Mouse (Mus musculus) ES-E14 (cell line): ENCODE data around the gene 4933415F23Rik.

Experiments used
- CHD2 ChIP-seq: IDR thresholded peaks from 2 replicates; pipeline ENCODE4 v1.6.1; 2014; ENCODE audit warnings: mild to moderate bottlenecking, low read depth, low read length, inconsistent platforms
- HCFC1 ChIP-seq: IDR thresholded peaks from 2 replicates; pipeline ENCODE4 v1.6.1; 2012; ENCODE audit warnings: low read length, inconsistent platforms, borderline replicate concordance; ENCODE audit not compliant: insufficient read depth
- MAFK ChIP-seq: IDR thresholded peaks from 2 replicates; pipeline ENCODE4 v1.6.1; 2014; ENCODE audit warnings: mild to moderate bottlenecking, low read depth, low read length, inconsistent platforms; ENCODE audit not compliant: insufficient read depth
- ZC3H11A ChIP-seq: IDR thresholded peaks from 2 replicates; pipeline ENCODE4 v1.6.1; 2012; ENCODE audit warnings: low read depth, mild to moderate bottlenecking, inconsistent platforms, low read length, borderline replicate concordance
- ZNF384 ChIP-seq: IDR thresholded peaks from 2 replicates; pipeline ENCODE4 v1.6.1; 2012; ENCODE audit warnings: low read depth, low read length, inconsistent platforms

DNA sequence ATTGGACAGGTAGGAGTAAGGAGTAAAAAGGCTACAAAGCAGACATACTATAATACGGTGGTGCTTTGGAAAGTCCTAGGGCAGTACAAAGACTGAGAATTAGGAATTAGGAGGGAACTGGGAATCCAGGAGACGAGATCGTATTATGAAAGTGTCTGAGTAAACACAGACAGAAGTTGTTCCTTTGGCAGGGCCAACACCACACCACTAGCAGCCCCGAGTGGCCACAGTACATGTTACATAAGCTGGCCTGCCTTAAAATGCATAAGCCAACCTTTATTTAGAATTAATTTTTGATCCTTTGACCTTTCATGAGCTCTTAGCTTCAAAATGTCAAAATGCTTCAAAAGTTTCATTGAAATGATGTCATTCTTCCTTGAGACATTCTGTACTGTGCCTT, 18.8 kb upstream of the 4933415F23Rik start:
- TF ChIP-seq MAFK (no peak), ZC3H11A (no peak), CHD2 (no peak), ZNF384 (no peak), HCFC1 (no peak)
